Mouse (Mus musculus) kidney, adult 2 months (tissue): ENCODE measurements around the gene Ttll5.

Experiments
- CTCF ChIP-seq: fragments of 200-500 bp; conservative IDR thresholded peaks from 2 replicates; pipeline ENCODE4 v1.5.1; 2011; ENCODE audit warnings: low read depth, mild to moderate bottlenecking, control low read depth, low read length, moderate library complexity, mixed read lengths; ENCODE audit not compliant: insufficient read depth, insufficient read length
- POLR2A ChIP-seq: fragments of 200-500 bp; IDR thresholded peaks from one replicate; pipeline ENCODE4 v1.6.1; 2011; ENCODE audit warnings: low read depth, low read length, control low read depth

- TF ChIP-seq CTCF: no peak
- no peak for TF ChIP-seq POLR2A
Measured at GRCm38 (mm10) chr12:86071432-86071831, 247.0 kb downstream of the Ttll5 start.
